Mouse (Mus musculus) heart, embryonic 10.5 days (tissue): Measurements from ENCODE around the gene Rad9a. TPM values are rescaled to one million over a fixed set of nuclear protein-coding genes. Genes with fewer than 3 reads are reported as not detected.

Source experiments
- DNase-seq: peaks from one replicate; pipeline ENCODE4 v3.0.0-alpha.2; 2017; ENCODE audit warnings: low spot score
- H3K27ac ChIP-seq: fragments of 300-500 bp; sonication (generic); 2 replicates; pipeline ENCODE4 v1.5.1; 2016; ENCODE audit warnings: mild to moderate bottlenecking
- H3K27me3 ChIP-seq: fragments of 300-500 bp; sonication (generic); 2 replicates; pipeline ENCODE4 v1.6.1; 2016; ENCODE audit warnings: mild to moderate bottlenecking; ENCODE audit not compliant: poor library complexity, insufficient read depth, severe bottlenecking
- H3K36me3 ChIP-seq: fragments of 300-500 bp; sonication (generic); 2 replicates; pipeline ENCODE4 v1.6.1; 2016; ENCODE audit warnings: mild to moderate bottlenecking, moderate library complexity
- H3K4me1 ChIP-seq: fragments of 300-500 bp; sonication (generic); 2 replicates; pipeline ENCODE4 v1.6.1; 2016; ENCODE audit warnings: mild to moderate bottlenecking
- H3K4me3 ChIP-seq: fragments of 300-500 bp; sonication (generic); 2 replicates; pipeline ENCODE4 v1.5.1; 2016; ENCODE audit warnings: mild to moderate bottlenecking, moderate library complexity
- H3K9me3 ChIP-seq: fragments of 300-500 bp; sonication (generic); 2 replicates; pipeline ENCODE4 v1.6.1; 2016; ENCODE audit warnings: mild to moderate bottlenecking, moderate library complexity
- WGBS: fragments of 180-500 bp; shearing (Covaris S2); methylation state at CpG from one replicate; pipeline ENCODE4 v1.1.7; 2016; 5-methylcytosine and 5-hydroxymethylcytosine counted together
- polyA plus RNA-seq: library from polyadenylated mRNA; unstranded; fragments of >200 nt; fragmentation: Nextera tagmentation; extraction: Ambion mirVana; gene quantifications from 2 replicates; pipeline ENCODE4 v1.2.1, GENCODE M21; 2016

The Rad9a gene
- polyA plus RNA-seq, 1 experiment from 2014 or later, result 40.0 TPM

- Histone ChIP-seq H3K36me3 (no peaks in the 10 kb centered on the region), H3K9me3 (no peaks in the 10 kb centered on the region), H3K4me3 (no peak overlapping the region), H3K27me3 (0 out of 2 replicates have a peak, but pooled peaks cover 6% of the 10 kb centered on the region), H3K4me1 (peaks cover 41% of the 10 kb centered on the region), H3K27ac (peak overlapping the region; percentile 77)
- DNase-seq, result no peak
- WGBS, result 45% methylated on average over 15 of the region's 15 CpGs
Measured at GRCm38 (mm10) chr19:4184976-4185975, 16.2 kb downstream of the Rad9a start.

- no peak overlapping the region for H3K27ac ChIP-seq
- no peaks in the 10 kb centered on the region for H3K9me3 ChIP-seq
- H3K27me3 ChIP-seq, result 0 out of 2 replicates have a peak, but pooled peaks cover 3% of the 10 kb centered on the region
- 74% methylated on average over 2 of the region's 2 CpGs for WGBS
- no peak overlapping the region for H3K4me3 ChIP-seq
- no peaks in the 10 kb centered on the region for H3K36me3 ChIP-seq
- peaks cover 41% of the 10 kb centered on the region for H3K4me1 ChIP-seq
- DNase-seq, result no peak
Measured at GRCm38 (mm10) chr19:4183689-4184088, 17.8 kb downstream of the Rad9a start.

- no peak overlapping the region for H3K27ac ChIP-seq
- no peaks in the 10 kb centered on the region for H3K36me3 ChIP-seq
- no peaks in the 10 kb centered on the region for H3K9me3 ChIP-seq
- H3K27me3 ChIP-seq, result peaks cover 4% of the 10 kb centered on the region; the same call in 1 of the 2 replicates
- peaks cover 34% of the 10 kb centered on the region for H3K4me1 ChIP-seq
- WGBS, result 43% methylated on average over 3 of the region's 3 CpGs
- no peak for DNase-seq
- H3K4me3 ChIP-seq, result no peak overlapping the region
Measured at GRCm38 (mm10) chr19:4181892-4182291, 19.6 kb downstream of the Rad9a start.

GRCm38 (mm10) chr19:4180411-4180810, 21.1 kb downstream of the Rad9a start:
- no peaks in the 10 kb centered on the region for H3K36me3 ChIP-seq
- peaks cover 31% of the 10 kb centered on the region for H3K4me1 ChIP-seq
- H3K27me3 ChIP-seq, result peaks cover 8% of the 10 kb centered on the region; the same call in 1 of the 2 replicates

GRCm38 (mm10) chr19:4175368-4175947, 26.0 kb downstream of the Rad9a start, which contains the start of gene Carns1:
Carns1 (minus strand) TSS chr19:4175479.
- DNase-seq, result no peak
- WGBS, result 3% methylated on average over 11 of the region's 11 CpGs
- H3K9me3 ChIP-seq, result no peaks in the 10 kb centered on the region
- no peaks in the 10 kb centered on the region for H3K36me3 ChIP-seq
- peak within 1 kb of the TSS; percentile 80 for H3K27ac ChIP-seq
- peak within 1 kb of the TSS; percentile 46 for H3K4me3 ChIP-seq
- H3K4me1 ChIP-seq, result peaks cover 32% of the 10 kb centered on the region
- H3K27me3 ChIP-seq, result peaks cover 6% of the 10 kb centered on the region; the same call in 1 of the 2 replicates

More at GRCm38 (mm10) chr19:4180411-4180810, 21.1 kb downstream of the Rad9a start:
- no peak for DNase-seq
- Histone ChIP-seq H3K27ac (no peak overlapping the region), H3K4me3 (no peak overlapping the region), H3K9me3 (no peaks in the 10 kb centered on the region)
- 82% methylated on average over 7 of the region's 7 CpGs for WGBS

GRCm38 (mm10) chr19:4172925-4173324, 28.5 kb downstream of the Rad9a start:
- Histone ChIP-seq H3K4me1 (peaks cover 38% of the 10 kb centered on the region), H3K27ac (no peak overlapping the region)
- 56% methylated on average over 11 of the region's 11 CpGs for WGBS

GRCm38 (mm10) chr19:4171393-4172290, 29.8 kb downstream of the Rad9a start:
- no peak overlapping the region for H3K4me3 ChIP-seq
- H3K27ac ChIP-seq, result peak overlapping the region; percentile 65
- no peaks in the 10 kb centered on the region for H3K9me3 ChIP-seq
- H3K36me3 ChIP-seq, result no peaks in the 10 kb centered on the region
- peaks cover 44% of the 10 kb centered on the region for H3K4me1 ChIP-seq
- DNase-seq, result no peak
- 59% methylated on average over 13 of the region's 13 CpGs for WGBS
- H3K27me3 ChIP-seq, result peaks cover 4% of the 10 kb centered on the region; the same call in 1 of the 2 replicates

More at GRCm38 (mm10) chr19:4172925-4173324, 28.5 kb downstream of the Rad9a start:
- Histone ChIP-seq H3K9me3 (no peaks in the 10 kb centered on the region), H3K36me3 (no peaks in the 10 kb centered on the region), H3K27me3 (peaks cover 8% of the 10 kb centered on the region; the same call in 1 of the 2 replicates), H3K4me3 (no peak overlapping the region)
- DNase-seq, result no peak

GRCm38 (mm10) chr19:4170723-4171392, 30.6 kb downstream of the Rad9a start:
- H3K36me3 ChIP-seq, result no peaks in the 10 kb centered on the region
- WGBS, result 89% methylated on average over 10 of the region's 10 CpGs
- 0 out of 2 replicates have a peak, but pooled peaks cover 3% of the 10 kb centered on the region for H3K27me3 ChIP-seq
- H3K4me3 ChIP-seq, result no peak overlapping the region
- H3K27ac ChIP-seq, result peak overlapping the region; percentile 91
- H3K4me1 ChIP-seq, result peaks cover 42% of the 10 kb centered on the region
- DNase-seq, result no peak
- no peaks in the 10 kb centered on the region for H3K9me3 ChIP-seq

GRCm38 (mm10) chr19:4169810-4170209, 31.7 kb downstream of the Rad9a start:
- H3K4me3 ChIP-seq, result peak overlapping the region; percentile 56
- H3K36me3 ChIP-seq, result no peaks in the 10 kb centered on the region
- no peak for DNase-seq
- no peaks in the 10 kb centered on the region for H3K9me3 ChIP-seq
- H3K27ac ChIP-seq, result peak overlapping the region; percentile 91
- H3K4me1 ChIP-seq, result peaks cover 32% of the 10 kb centered on the region
- WGBS, result 7% methylated on average over 27 of the region's 27 CpGs
- H3K27me3 ChIP-seq, result 0 out of 2 replicates have a peak, but pooled peaks cover 3% of the 10 kb centered on the region

GRCm38 (mm10) chr19:4169378-4169784, 32.1 kb downstream of the Rad9a start:
- Histone ChIP-seq H3K36me3 (no peaks in the 10 kb centered on the region), H3K4me1 (peaks cover 31% of the 10 kb centered on the region), H3K9me3 (no peaks in the 10 kb centered on the region), H3K27me3 (0 out of 2 replicates have a peak, but pooled peaks cover 3% of the 10 kb centered on the region), H3K27ac (peak overlapping the region; percentile 91), H3K4me3 (peak overlapping the region; percentile 56)
- peak; percentile 100 for DNase-seq
- WGBS, result under 1% methylated on average over 43 of the region's 43 CpGs

GRCm38 (mm10) chr19:4166678-4167476, 34.6 kb downstream of the Rad9a start:
- Histone ChIP-seq H3K36me3 (peaks cover under 1% of the 10 kb centered on the region; the same call in 1 of the 2 replicates), H3K9me3 (no peaks in the 10 kb centered on the region), H3K27me3 (0 out of 2 replicates have a peak, but pooled peaks cover 3% of the 10 kb centered on the region), H3K27ac (0 out of 2 replicates have a peak overlapping the region, but pooled peaks have one; percentile 8), H3K4me1 (peaks cover 34% of the 10 kb centered on the region), H3K4me3 (no peak overlapping the region)
- no peak for DNase-seq
- 55% methylated on average over 9 of the region's 9 CpGs for WGBS
